Mouse (Mus musculus) liver, embryonic 14.5 days (tissue): ENCODE results near the gene Nelfcd. TPM values are rescaled to one million over a fixed set of nuclear protein-coding genes. Genes with fewer than 3 reads are reported as not detected.
A peak's percentile ranks its signal among the peaks of the same experiment; 100 is the strongest.

Source experiments
- ATAC-seq: fragments of 200-750 bp; cut with Nextera tagmentation; 2 replicates; pipeline ENCODE4 v1.8.0; 2017; ENCODE audit warnings: moderate number of reproducible peaks, mild to moderate bottlenecking, moderate library complexity; ENCODE audit not compliant: insufficient read depth
- DNase-seq, 3 experiments: peaks; one replicate each; pipeline ENCODE4 v3.0.0-alpha.2; 2012 to 2013; ENCODE audit warnings: low read depth in 3 of 3, low spot score in 3 of 3
- H3K27ac ChIP-seq: fragments of 300-500 bp; sonication (generic); 2 replicates; pipeline ENCODE4 v1.5.1; 2014; ENCODE audit warnings: moderate library complexity, mild to moderate bottlenecking, control low read depth, inconsistent platforms
- H3K27me3 ChIP-seq: fragments of 300-500 bp; sonication (generic); 2 replicates; pipeline ENCODE4 v1.6.1; 2014; ENCODE audit warnings: mild to moderate bottlenecking, low read length, moderate library complexity; ENCODE audit not compliant: control insufficient read depth, insufficient read depth
- H3K36me3 ChIP-seq: fragments of 300-500 bp; sonication (generic); replicated peaks from 2 replicates; pipeline ENCODE4 v1.6.1; 2014; ENCODE audit warnings: low read depth; ENCODE audit not compliant: control insufficient read depth, insufficient read depth
- H3K4me1 ChIP-seq, 2 experiments: fragments of 200-500 bp in 1 of 2; fragments of 300-500 bp in 1 of 2; sonication (generic) in 1 of 2; replicated peaks; 2 replicates each; pipeline ENCODE4 v1.6.1; 2012 to 2014; ENCODE audit warnings: antibody characterized with exemption in 1 of 2, inconsistent platforms in 1 of 2, low read length in 1 of 2; ENCODE audit not compliant: control insufficient read depth in 2 of 2, insufficient read depth in 2 of 2
- H3K4me2 ChIP-seq: fragments of 300-500 bp; sonication (generic); 2 replicates; pipeline ENCODE4 v1.6.1; 2014; ENCODE audit warnings: low read depth, mild to moderate bottlenecking, control low read depth, moderate library complexity
- H3K4me3 ChIP-seq, 2 experiments: fragments of 200-500 bp in 1 of 2; fragments of 300-500 bp in 1 of 2; sonication (generic) in 1 of 2; 2 replicates each; pipeline ENCODE4 v1.5.1; 2012 to 2014; ENCODE audit warnings: low read depth in 2 of 2, low read length in 2 of 2, mild to moderate bottlenecking in 2 of 2, control low read depth in 1 of 2, inconsistent platforms in 1 of 2, moderate library complexity in 1 of 2; ENCODE audit not compliant: insufficient read depth in 1 of 2
- H3K9ac ChIP-seq: fragments of 300-500 bp; sonication (generic); replicated peaks from 2 replicates; pipeline ENCODE4 v1.6.1; 2014; ENCODE audit warnings: mild to moderate bottlenecking, control low read depth, moderate library complexity
- H3K9me3 ChIP-seq: fragments of 300-500 bp; sonication (generic); 2 replicates; pipeline ENCODE4 v1.6.1; 2016; ENCODE audit warnings: low read length, mixed read lengths; ENCODE audit not compliant: control insufficient read depth
- CTCF ChIP-seq: IDR thresholded peaks from 2 replicates; pipeline ENCODE4 v1.5.1; 2016; ENCODE audit warnings: antibody characterized with exemption, low read depth, control low read depth
- EP300 ChIP-seq: IDR thresholded peaks from 2 replicates; pipeline ENCODE4 v1.6.1; 2016; ENCODE audit warnings: antibody characterized with exemption, low read depth
- WGBS: fragments of 180-500 bp; shearing (Covaris S2); extraction: QIAGEN DNeasy Blood & Tissue Kit; methylation state at CpG from one replicate; pipeline ENCODE4 v1.1.7; 2014; ENCODE audit not compliant: insufficient replicate concordance; 5-methylcytosine and 5-hydroxymethylcytosine counted together
- polyA plus RNA-seq, 2 experiments: library from polyadenylated mRNA; depleted of rRNA in 1 of 2; stranded (reverse) in 1 of 2; unstranded in 1 of 2; fragments of >200 nt; fragmentation: Nextera tagmentation in 1 of 2; extraction: Ambion mirVana in 1 of 2; gene quantifications; 2 replicates each; pipeline versions ENCODE4 v1.2.1 to v1.2.3; 2012 to 2014

The Nelfcd gene
- polyA plus RNA-seq, 2 experiments = 58.2 to 62.1 TPM

DNA sequence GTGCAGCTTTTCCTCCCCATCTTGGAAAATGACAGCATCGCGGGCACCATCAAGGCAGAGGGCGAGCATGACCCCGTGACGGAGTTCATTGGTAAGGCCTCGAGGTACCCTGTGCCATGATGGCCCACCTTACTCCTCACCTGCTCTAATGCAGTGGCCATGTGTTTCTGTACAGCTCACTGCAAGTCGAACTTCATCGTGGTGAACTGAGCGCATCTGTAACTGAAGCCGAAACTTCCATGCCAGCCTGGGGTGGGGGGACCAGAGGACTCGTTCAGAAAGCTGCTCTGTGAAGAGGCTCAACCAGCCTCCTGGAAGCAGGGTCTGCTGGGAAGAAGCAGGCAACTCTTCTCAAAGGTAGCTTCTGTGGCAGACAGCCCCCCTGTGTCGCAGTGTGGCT is 11.3 kb downstream of the Nelfcd start:
- Histone ChIP-seq H3K9me3 (no peaks in the 10 kb centered on the region), H3K4me1 (no peaks in the 10 kb centered on the region), H3K36me3 (peaks cover 66% of the 10 kb centered on the region), H3K4me3 (no peak overlapping the region), H3K27ac (no peak overlapping the region), H3K4me2 (no peak overlapping the region), H3K9ac (no peak overlapping the region), H3K27me3 (no peaks in the 10 kb centered on the region)
- 0 out of 2 replicates have a peak, but pooled peaks have one; percentile 7 for ATAC-seq
- TF ChIP-seq CTCF (no peak), EP300 (no peak)
- 89% methylated on average over 12 of the region's 12 CpGs for WGBS
- DNase-seq = no peak

DNA sequence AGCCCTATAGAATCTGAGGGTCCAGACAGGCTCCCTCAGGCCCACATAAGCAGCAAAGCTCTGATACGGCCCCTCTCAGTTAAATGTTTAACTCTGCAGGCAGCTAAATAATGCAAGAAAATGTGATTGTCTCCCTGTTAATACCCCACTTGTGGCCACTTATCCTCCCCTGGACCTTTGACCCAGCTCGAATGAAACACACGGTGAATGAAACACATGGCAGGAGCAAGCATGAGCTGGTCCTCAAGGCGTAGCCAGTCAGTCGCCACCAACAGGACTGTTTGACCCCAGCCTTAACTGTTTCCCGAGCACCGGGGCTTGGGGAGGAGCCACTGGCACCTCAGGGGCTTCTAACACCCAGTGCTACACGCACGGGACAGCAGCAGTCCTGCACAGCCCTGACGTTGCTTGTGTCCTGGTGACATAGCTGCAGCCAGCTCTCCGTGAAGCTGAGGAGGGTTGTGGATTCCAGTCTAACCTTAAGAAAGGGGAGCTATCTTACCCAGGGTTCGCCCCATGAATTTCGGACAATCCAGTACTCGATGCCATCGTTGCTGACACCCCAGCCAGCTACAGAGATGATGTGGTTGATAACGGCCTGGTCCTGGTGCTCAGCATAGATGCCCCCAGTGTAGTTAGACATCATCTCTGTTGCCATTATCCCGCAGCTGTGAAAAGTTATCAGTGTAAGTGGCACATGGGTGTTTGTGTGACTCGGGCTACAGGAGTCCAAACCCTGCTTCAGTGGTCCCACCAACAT is 12.7 kb downstream of the Nelfcd start:
- Histone ChIP-seq H3K4me1 (no peaks in the 10 kb centered on the region), H3K9ac (no peak overlapping the region), H3K36me3 (peaks cover 53% of the 10 kb centered on the region), H3K4me3 (no peak overlapping the region), H3K27me3 (no peaks in the 10 kb centered on the region), H3K4me2 (no peak overlapping the region), H3K9me3 (no peaks in the 10 kb centered on the region), H3K27ac (no peak overlapping the region)
- TF ChIP-seq CTCF (no peak), EP300 (no peak)
- no peak for DNase-seq
- ATAC-seq = no peak
- 83% methylated on average over 18 of the region's 18 CpGs for WGBS

DNA sequence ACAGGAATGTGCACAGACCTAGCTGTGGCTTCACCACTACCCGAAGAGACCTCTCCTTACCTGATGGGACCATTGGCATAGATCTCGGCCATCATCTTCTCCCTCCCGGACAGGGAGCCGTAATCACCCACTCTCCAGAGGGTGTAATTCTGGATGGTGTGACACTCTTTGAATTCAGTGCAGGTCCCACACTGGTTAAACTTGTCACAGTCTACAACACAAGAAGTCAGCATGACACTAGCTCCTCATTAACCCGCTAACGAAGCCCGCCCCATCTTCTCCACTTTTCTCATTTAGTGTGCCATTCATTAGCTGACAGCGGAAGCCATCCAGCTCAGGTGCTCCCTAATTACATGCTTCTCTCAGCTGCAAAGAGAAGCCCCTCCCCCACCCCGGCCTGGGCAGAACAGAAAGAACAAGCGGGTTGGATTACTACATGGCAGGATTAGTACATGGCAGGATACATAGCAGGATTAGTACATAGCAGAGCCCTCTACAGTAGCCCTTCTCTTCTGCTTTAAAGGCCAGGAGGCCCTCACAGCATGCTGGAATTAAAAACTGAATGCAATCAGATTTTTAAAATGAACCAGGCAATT is 13.5 kb downstream of the Nelfcd start:
- no peak for DNase-seq
- Histone ChIP-seq H3K27me3 (no peaks in the 10 kb centered on the region), H3K9ac (no peak overlapping the region), H3K4me2 (no peak overlapping the region), H3K36me3 (peaks cover 45% of the 10 kb centered on the region), H3K27ac (no peak overlapping the region), H3K4me3 (no peak overlapping the region), H3K4me1 (no peaks in the 10 kb centered on the region), H3K9me3 (no peaks in the 10 kb centered on the region)
- no peak for TF ChIP-seq CTCF
- no peak for TF ChIP-seq EP300
- 86% methylated on average over 10 of the region's 10 CpGs for WGBS
- ATAC-seq = no peak

DNA sequence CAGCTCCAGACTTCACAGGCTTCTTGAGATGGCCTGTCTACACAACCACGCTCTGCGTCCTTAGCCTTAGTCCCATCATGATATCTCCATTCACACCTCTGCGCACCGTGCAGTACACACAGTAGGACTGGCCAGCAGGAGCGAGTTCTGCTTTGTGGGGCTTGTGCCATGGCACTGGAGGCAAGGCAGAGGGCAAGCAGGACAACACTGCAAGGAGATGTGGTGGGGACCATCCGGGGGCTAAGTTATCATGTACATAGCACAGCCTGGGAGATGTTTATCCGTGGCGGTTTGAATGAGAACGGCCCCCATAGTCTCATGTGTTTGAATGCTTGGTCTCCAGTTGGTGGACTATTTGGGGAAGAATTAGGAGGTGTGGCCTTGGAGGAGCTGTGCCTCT is 19.3 kb downstream of the Nelfcd start:
- no peaks in the 10 kb centered on the region for H3K27me3 ChIP-seq
- H3K36me3 ChIP-seq = no peaks in the 10 kb centered on the region; the same call in none of the 2 replicates
- no peaks in the 10 kb centered on the region for H3K9me3 ChIP-seq
- H3K9ac ChIP-seq = no peak overlapping the region
- ATAC-seq (no peak), DNase-seq (no peak)
- no peak overlapping the region for H3K4me3 ChIP-seq
- no peak overlapping the region for H3K27ac ChIP-seq
- H3K4me1 ChIP-seq = peaks cover 14 to 27% of the 10 kb centered on the region in 2 experiments
- no peak for TF ChIP-seq CTCF
- no peak for TF ChIP-seq EP300
- 84% methylated on average over 9 of the region's 9 CpGs for WGBS
- H3K4me2 ChIP-seq = no peak overlapping the region

- no peak overlapping the region for H3K4me3 ChIP-seq
- DNase-seq (no peak), ATAC-seq (no peak)
- no peak overlapping the region for H3K9ac ChIP-seq
- WGBS = 71% methylated on average over 26 of the region's 26 CpGs
- no peaks in the 10 kb centered on the region for H3K9me3 ChIP-seq
- no peaks in the 10 kb centered on the region; the same call in none of the 2 replicates for H3K36me3 ChIP-seq
- H3K4me2 ChIP-seq = no peak overlapping the region
- no peak for TF ChIP-seq CTCF
- no peak for TF ChIP-seq EP300
- H3K4me1 ChIP-seq = peaks cover 14 to 30% of the 10 kb centered on the region in 2 experiments
- no peaks in the 10 kb centered on the region for H3K27me3 ChIP-seq
- H3K27ac ChIP-seq = no peak overlapping the region
Measured at GRCm38 (mm10) chr2:174436076-174436701, 20.6 kb downstream of the Nelfcd start.
